Mouse (Mus musculus): ENCODE measurements around the gene Zfp964.
"Not testable (repeated sequence)": the region's sequence is repeated elsewhere in the genome, so short reads cannot be mapped to it uniquely, and the experiment has no call there.

Zfp964 gene

DNA sequence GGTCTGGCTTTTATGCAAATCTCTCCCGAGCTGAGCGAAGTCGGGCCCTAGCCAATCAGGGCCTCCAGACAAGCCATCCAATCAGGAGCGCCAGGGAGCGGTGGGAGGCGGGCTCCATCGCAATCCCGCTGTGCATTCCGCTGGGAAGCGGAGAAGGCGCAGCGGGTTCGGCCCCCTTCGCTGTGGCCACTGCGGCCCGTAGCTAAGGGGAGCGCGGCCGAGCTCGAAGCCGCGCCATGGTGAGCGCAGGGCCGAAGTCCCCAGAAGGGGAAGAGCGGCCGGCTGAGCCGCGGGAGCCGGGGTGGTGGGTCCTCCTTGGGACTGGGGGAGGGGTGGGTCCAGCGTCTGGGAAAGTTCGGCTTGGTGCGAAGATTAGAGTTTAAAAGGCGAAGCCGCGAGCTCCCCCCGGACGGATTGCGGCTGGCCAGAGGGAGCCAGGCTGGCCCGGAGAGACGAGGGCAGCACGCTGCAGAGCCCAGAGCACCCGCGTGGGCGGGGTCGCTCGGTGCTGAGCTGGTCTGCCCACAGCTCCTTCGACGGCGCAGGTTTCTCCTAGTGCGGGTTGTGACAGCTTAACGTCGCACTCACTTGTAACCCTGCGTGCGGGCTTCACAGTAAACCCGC, at the start of gene Zfp964:
Gene Zfp964, plus strand, starts transcription at position 122 of the 624 bp plus-strand sequence.
- peak; percentile 46 to 59 for DNase-seq (ENCODE audit: low spot score in 2 of 2)

DNA sequence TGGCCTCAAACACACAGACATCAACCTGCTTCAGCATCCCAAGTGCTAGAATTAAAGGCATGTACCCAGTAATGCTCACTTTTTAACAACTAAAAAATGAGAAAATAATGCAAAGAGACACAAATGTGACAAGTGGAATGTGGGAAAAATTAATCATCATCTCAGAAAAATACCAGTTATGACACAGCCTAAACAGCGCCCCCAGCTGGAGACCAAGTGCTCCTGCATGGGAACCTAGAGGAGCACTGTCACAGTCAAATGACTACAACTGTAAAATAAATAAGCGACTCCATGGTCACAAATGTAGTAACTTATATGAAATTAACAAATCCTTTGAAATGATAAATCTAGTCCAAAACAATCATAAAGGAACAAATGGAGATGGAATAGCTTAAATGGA, 39.6 kb upstream of the Zfp964 start:
- no peak for DNase-seq (ENCODE audit: low spot score in 2 of 2)

- DNase-seq (ENCODE audit: low spot score in 2 of 2): no peak
Observed at GRCm38 (mm10) chr8:69618078-69618477, 36.2 kb upstream of the Zfp964 start.

DNA sequence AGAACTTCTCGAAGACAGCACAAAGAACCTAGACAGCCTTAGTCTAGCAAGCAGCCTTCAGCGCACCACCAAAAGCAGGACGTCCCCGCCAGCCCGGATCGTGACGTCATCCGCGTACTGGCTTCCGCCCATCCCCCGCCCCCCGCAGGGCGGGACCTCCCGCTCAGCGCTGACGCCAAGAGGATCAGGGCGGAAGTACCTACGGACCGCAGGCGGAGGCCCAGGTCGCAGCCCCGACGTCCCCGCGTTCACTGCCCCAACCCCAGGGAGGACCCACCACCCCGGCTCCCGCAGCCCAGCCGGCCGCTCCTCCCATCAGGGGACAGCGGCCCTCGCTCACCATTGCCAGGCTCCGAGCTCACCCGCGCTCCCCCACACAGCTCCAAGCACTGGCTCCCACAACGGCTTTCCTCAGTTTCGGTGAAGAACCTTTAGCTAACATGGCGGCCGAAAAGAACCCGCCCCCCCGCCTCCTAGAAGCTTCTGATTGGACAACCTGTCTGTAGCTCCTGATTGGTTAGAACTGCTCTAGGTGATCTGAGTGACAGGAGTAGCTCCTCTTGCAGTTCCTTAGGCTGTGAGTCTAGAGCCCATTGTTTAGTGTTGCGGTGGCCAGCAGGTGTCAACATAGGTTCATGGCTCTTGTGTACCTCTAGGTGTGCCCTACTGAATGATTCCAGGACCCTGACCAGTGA, 29.0 kb upstream of the Zfp964 start, which contains the start of gene Zfp868:
Gene Zfp868, minus strand, starts transcription at position 454 of the 695 bp plus-strand sequence.
- DNase-seq (ENCODE audit: low spot score in 2 of 2): peak; percentile 97 to 99

- no peak for DNase-seq (ENCODE audit: low spot score in 2 of 2)
Observed at GRCm38 (mm10) chr8:69653808-69654357, 396 bp upstream of the Zfp964 start.

DNA sequence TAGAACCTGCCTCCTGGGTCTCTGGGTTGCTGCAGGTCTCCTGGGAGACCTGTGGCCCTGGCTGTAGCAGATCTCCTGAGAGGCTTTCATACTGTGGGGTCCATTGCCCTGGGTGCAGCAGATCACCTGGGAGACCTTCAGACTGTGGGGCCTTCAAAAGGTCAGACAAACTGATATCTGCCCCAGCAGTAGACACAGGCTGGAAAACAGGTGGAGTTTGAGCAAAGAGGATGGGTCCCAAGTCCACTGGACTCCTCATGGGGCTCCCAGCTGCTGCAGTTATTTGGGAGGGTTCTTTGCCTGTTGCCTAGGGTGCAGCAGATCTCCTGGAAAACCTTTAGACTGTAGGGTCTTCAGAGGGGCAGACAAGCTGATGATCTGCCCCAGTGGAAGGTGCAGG, 7.0 kb downstream of the Zfp964 start:
- DNase-seq (ENCODE audit: low spot score in 2 of 2): no peak

GRCm38 (mm10) chr8:69665051-69665450, 10.8 kb downstream of the Zfp964 start:
- not testable (repeated sequence) for DNase-seq (ENCODE audit: low spot score in 2 of 2)

DNA sequence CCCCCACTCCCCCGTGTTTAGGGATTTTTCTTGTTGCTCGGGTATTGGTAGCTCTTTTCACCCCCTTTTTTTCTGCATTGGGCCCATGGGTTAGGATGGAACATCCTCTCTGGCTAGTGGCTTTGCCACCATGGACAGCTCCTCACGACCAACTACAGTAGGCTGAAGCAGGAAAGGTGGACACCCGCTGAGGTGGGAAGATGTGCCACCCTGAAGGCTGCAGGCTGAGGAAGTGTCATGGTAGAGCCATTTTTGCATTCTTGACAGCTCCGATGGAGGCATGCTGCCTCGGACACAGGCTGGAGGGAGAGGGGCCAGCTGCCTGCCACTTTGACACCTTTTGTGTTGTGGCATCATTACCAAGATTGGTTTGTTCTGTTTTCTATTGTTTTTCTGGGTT, 47.5 kb downstream of the Zfp964 start:
- no peak for DNase-seq (ENCODE audit: low spot score in 2 of 2)

DNA sequence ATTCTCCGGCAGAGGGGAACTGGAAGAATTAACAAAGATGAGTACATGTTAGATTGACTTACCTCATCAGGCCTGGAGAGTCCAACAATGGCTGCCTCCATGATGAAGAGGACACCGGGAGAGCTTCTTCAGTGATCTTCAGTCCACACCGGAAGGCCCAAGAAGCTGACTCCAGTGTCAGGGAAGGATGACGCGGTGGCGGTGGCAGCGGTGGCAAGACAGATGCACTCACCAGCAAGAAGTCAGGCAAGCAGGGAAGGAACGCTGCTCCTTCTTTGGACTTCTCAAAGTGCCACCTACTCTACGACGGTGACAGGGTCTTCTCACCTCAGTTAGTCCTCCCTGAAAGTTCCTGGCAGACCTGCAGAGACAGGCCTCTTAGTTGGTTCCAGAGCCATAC, 56.3 kb downstream of the Zfp964 start, which contains the start of gene Zfp869:
Gene Zfp869, minus strand, starts transcription at position 101 of the 400 bp plus-strand sequence.
- not testable (repeated sequence) for DNase-seq (ENCODE audit: low spot score in 2 of 2)

DNA sequence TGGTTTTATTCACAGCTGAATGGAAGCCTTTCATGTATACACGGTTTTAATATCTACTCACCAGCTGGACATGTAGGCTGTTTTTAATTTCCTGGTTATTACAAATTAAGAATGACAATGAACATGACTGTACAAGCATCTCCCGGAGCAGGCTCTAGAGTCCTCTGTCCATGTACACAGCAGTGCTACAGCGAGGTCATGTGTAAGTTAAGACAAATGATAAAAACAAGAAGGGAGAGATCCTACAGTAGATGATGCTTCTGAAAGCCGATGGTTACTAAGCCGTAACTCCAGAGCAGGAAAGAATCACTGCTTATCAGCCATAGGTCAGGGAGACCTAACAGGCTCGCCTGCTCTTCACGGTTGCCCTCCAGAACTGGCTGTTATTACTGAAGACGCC, 59.2 kb downstream of the Zfp964 start:
- no peak for DNase-seq (ENCODE audit: low spot score in 2 of 2)

GRCm38 (mm10) chr8:69715366-69715765, 61.1 kb downstream of the Zfp964 start:
- DNase-seq (ENCODE audit: low spot score in 2 of 2): no peak
